Mouse (Mus musculus) MEL (cell line): ENCODE measurements around the gene H2-DMa. TPM values are rescaled to one million over a fixed set of nuclear protein-coding genes. Genes with fewer than 3 reads are reported as not detected.

Experiments used
- DNase-seq: peaks from one replicate; pipeline ENCODE4 v3.0.0; 2011; ENCODE audit warnings: low read depth, low spot score
- H3K27ac ChIP-seq: 2 replicates; pipeline ENCODE4 v1.5.1; 2012; ENCODE audit warnings: low read depth, mild to moderate bottlenecking, control low read depth, low read length, moderate library complexity; ENCODE audit not compliant: control insufficient read depth
- H3K27me3 ChIP-seq, 2 experiments: fragments of 150-350 bp in 1 of 2; sonication (generic) in 1 of 2; 2 replicates each; pipeline ENCODE4 v1.6.1; 2012; ENCODE audit warnings: low read length in 2 of 2, mild to moderate bottlenecking in 2 of 2, improper control_type of control experiment in 1 of 2, moderate library complexity in 1 of 2; ENCODE audit not compliant: insufficient read depth in 2 of 2, control insufficient read depth in 1 of 2
- H3K36me3 ChIP-seq, 2 experiments: 2 replicates each; pipeline ENCODE4 v1.6.1; 2012 to 2014; ENCODE audit warnings: low read length in 2 of 2, improper control_type of control experiment in 1 of 2, inconsistent platforms in 1 of 2, mild to moderate bottlenecking in 1 of 2; ENCODE audit not compliant: insufficient read depth in 2 of 2, control insufficient read depth in 1 of 2
- H3K4me1 ChIP-seq, 2 experiments: fragments of 150-350 bp in 1 of 2; sonication (generic) in 1 of 2; 2 replicates each; pipeline ENCODE4 v1.6.1; 2012; ENCODE audit warnings: low read length in 2 of 2, improper control_type of control experiment in 1 of 2, mild to moderate bottlenecking in 1 of 2; ENCODE audit not compliant: insufficient read depth in 2 of 2, control insufficient read depth in 1 of 2
- H3K4me3 ChIP-seq, 2 experiments: fragments of 150-350 bp in 1 of 2; sonication (generic) in 1 of 2; 2 replicates each; pipeline ENCODE4 v1.5.1; 2012; ENCODE audit warnings: low read depth in 2 of 2, low read length in 2 of 2, mild to moderate bottlenecking in 2 of 2, moderate library complexity in 2 of 2, control low read depth in 1 of 2, improper control_type of control experiment in 1 of 2; ENCODE audit not compliant: control insufficient read depth in 1 of 2, insufficient read depth in 1 of 2
- H3K79me2 ChIP-seq: 2 replicates; pipeline ENCODE4 v1.6.1; 2012; ENCODE audit warnings: mild to moderate bottlenecking, low read length, moderate library complexity; ENCODE audit not compliant: control insufficient read depth, poor library complexity, insufficient read depth
- H3K9ac ChIP-seq: 2 replicates; pipeline ENCODE4 v1.6.1; 2012; ENCODE audit warnings: low read depth, mild to moderate bottlenecking, control low read depth, low read length, moderate library complexity; ENCODE audit not compliant: control insufficient read depth, poor library complexity, severe bottlenecking
- H3K9me3 ChIP-seq: fragments of 150-350 bp; sonication (generic); replicated peaks from 2 replicates; pipeline ENCODE4 v1.6.1; 2012; ENCODE audit warnings: mild to moderate bottlenecking, low read length, improper control_type of control experiment, moderate library complexity; ENCODE audit not compliant: insufficient read depth
- BHLHE40 ChIP-seq: IDR thresholded peaks from 2 replicates; pipeline ENCODE4 v1.6.1; 2012; ENCODE audit warnings: low read depth, mild to moderate bottlenecking, inconsistent platforms, low read length, improper control_type of control experiment, borderline replicate concordance
- CHD1 ChIP-seq: IDR thresholded peaks from 2 replicates; pipeline ENCODE4 v1.6.1; 2012; ENCODE audit warnings: low read depth, mild to moderate bottlenecking, inconsistent platforms, low read length, improper control_type of control experiment
- CHD2 ChIP-seq: IDR thresholded peaks from 2 replicates; pipeline ENCODE4 v1.6.1; 2011; ENCODE audit warnings: low read length, improper control_type of control experiment
- CTCF ChIP-seq, 3 experiments: IDR thresholded peaks in 2 of 3; conservative IDR thresholded peaks in 1 of 3; 2 replicates each; pipeline ENCODE4 v1.5.1; 2011 to 2012; ENCODE audit warnings: low read length in 3 of 3, low read depth in 2 of 3, mild to moderate bottlenecking in 2 of 3, improper control_type of control experiment in 1 of 3, inconsistent platforms in 1 of 3, mixed read lengths in 1 of 3, moderate library complexity in 1 of 3; ENCODE audit not compliant: control insufficient read depth in 1 of 3, insufficient read depth in 1 of 3, poor library complexity in 1 of 3, severe bottlenecking in 1 of 3
- E2F4 ChIP-seq: IDR thresholded peaks from 2 replicates; pipeline ENCODE4 v1.6.1; 2011; ENCODE audit warnings: low read depth, low read length, improper control_type of control experiment, borderline replicate concordance
- ELF1 ChIP-seq: IDR thresholded peaks from 2 replicates; pipeline ENCODE4 v1.6.1; 2014; ENCODE audit warnings: low read depth, mild to moderate bottlenecking, inconsistent platforms, low read length, improper control_type of control experiment, moderate library complexity
- EP300 ChIP-seq, 2 experiments: IDR thresholded peaks; 2 replicates each; pipeline ENCODE4 v1.6.1; 2011; ENCODE audit warnings: improper control_type of control experiment in 2 of 2, low read length in 2 of 2, low read depth in 1 of 2, mild to moderate bottlenecking in 1 of 2
- ETS1 ChIP-seq: IDR thresholded peaks from 2 replicates; pipeline ENCODE4 v1.6.1; 2012; ENCODE audit warnings: low read depth, mild to moderate bottlenecking, inconsistent platforms, low read length, improper control_type of control experiment, moderate library complexity
- GABPA ChIP-seq: IDR thresholded peaks from 2 replicates; pipeline ENCODE4 v1.6.1; 2012; ENCODE audit warnings: low read depth, mild to moderate bottlenecking, inconsistent platforms, low read length, improper control_type of control experiment, moderate library complexity
- GATA1 ChIP-seq: IDR thresholded peaks from 2 replicates; pipeline ENCODE4 v1.6.1; 2011; ENCODE audit warnings: low read depth, low read length, improper control_type of control experiment
- HCFC1 ChIP-seq: IDR thresholded peaks from 2 replicates; pipeline ENCODE4 v1.6.1; 2012; ENCODE audit warnings: low read depth, mild to moderate bottlenecking, inconsistent platforms, low read length, improper control_type of control experiment, moderate library complexity
- JUND ChIP-seq: IDR thresholded peaks from 2 replicates; pipeline ENCODE4 v1.6.1; 2011; ENCODE audit warnings: low read depth, mild to moderate bottlenecking, improper control_type of control experiment, low read length
- KAT2A ChIP-seq: conservative IDR thresholded peaks from 2 replicates; pipeline ENCODE4 v1.6.1; 2012; ENCODE audit warnings: low read depth, low read length, improper control_type of control experiment, inconsistent platforms
- MAFK ChIP-seq: IDR thresholded peaks from 2 replicates; pipeline ENCODE4 v1.6.1; 2011; ENCODE audit warnings: low read depth, mild to moderate bottlenecking, low read length, improper control_type of control experiment, borderline replicate concordance
- MAX ChIP-seq: IDR thresholded peaks from 2 replicates; pipeline ENCODE4 v1.6.1; 2011; ENCODE audit warnings: low read length, improper control_type of control experiment
- MAZ ChIP-seq: IDR thresholded peaks from 2 replicates; pipeline ENCODE4 v1.6.1; 2012; ENCODE audit warnings: low read depth, mild to moderate bottlenecking, inconsistent platforms, low read length, improper control_type of control experiment
- MEF2A ChIP-seq: IDR thresholded peaks from 2 replicates; pipeline ENCODE4 v1.6.1; 2014; ENCODE audit warnings: low read depth, mild to moderate bottlenecking, inconsistent platforms, low read length, improper control_type of control experiment; ENCODE audit not compliant: poor library complexity, insufficient replicate concordance, severe bottlenecking; ENCODE audit errors: extremely low read depth
- MXI1 ChIP-seq: IDR thresholded peaks from 2 replicates; pipeline ENCODE4 v1.6.1; 2011; ENCODE audit warnings: mild to moderate bottlenecking, low read depth, low read length, improper control_type of control experiment
- MYB ChIP-seq: IDR thresholded peaks from 2 replicates; pipeline ENCODE4 v1.6.1; 2011; ENCODE audit warnings: mild to moderate bottlenecking, low read depth, low read length, improper control_type of control experiment
- MYC ChIP-seq: IDR thresholded peaks from 2 replicates; pipeline ENCODE4 v1.6.1; 2011; ENCODE audit warnings: low read depth, mild to moderate bottlenecking, low read length, improper control_type of control experiment, moderate library complexity
- NELFE ChIP-seq: IDR thresholded peaks from 2 replicates; pipeline ENCODE4 v1.6.1; 2011; ENCODE audit warnings: low read depth, low read length, improper control_type of control experiment
- NRF1 ChIP-seq: IDR thresholded peaks from 2 replicates; pipeline ENCODE4 v1.6.1; 2014; ENCODE audit warnings: low read depth, mild to moderate bottlenecking, inconsistent platforms, low read length, improper control_type of control experiment, moderate library complexity; ENCODE audit not compliant: poor library complexity, insufficient read depth, severe bottlenecking
- POLR2A ChIP-seq, 2 experiments: IDR thresholded peaks; 2 replicates each; pipeline ENCODE4 v1.6.1; 2011 to 2012; ENCODE audit warnings: low read length in 2 of 2, mild to moderate bottlenecking in 2 of 2, control low read depth in 1 of 2, improper control_type of control experiment in 1 of 2, low read depth in 1 of 2, moderate library complexity in 1 of 2; ENCODE audit not compliant: control insufficient read depth in 1 of 2, insufficient read depth in 1 of 2, poor library complexity in 1 of 2
- POLR2AphosphoS2 ChIP-seq: IDR thresholded peaks from 2 replicates; pipeline ENCODE4 v1.6.1; 2011; ENCODE audit warnings: low read length, improper control_type of control experiment
- POLR2AphosphoS5 ChIP-seq: IDR thresholded peaks from 2 replicates; pipeline ENCODE4 v1.6.1; 2012; ENCODE audit warnings: low read depth, borderline replicate concordance, mild to moderate bottlenecking, inconsistent platforms, low read length, moderate library complexity, mixed read lengths
- RAD21 ChIP-seq: IDR thresholded peaks from 2 replicates; pipeline ENCODE4 v1.6.1; 2011; ENCODE audit warnings: mild to moderate bottlenecking, low read depth, low read length, improper control_type of control experiment
- RCOR1 ChIP-seq: IDR thresholded peaks from 2 replicates; pipeline ENCODE4 v1.6.1; 2012; ENCODE audit warnings: low read depth, mild to moderate bottlenecking, inconsistent platforms, low read length, improper control_type of control experiment
- SIN3A ChIP-seq: IDR thresholded peaks from 2 replicates; pipeline ENCODE4 v1.6.1; 2012; ENCODE audit warnings: low read length, improper control_type of control experiment, inconsistent platforms
- SMC3 ChIP-seq: IDR thresholded peaks from 2 replicates; pipeline ENCODE4 v1.6.1; 2011; ENCODE audit warnings: low read depth, low read length, improper control_type of control experiment
- TBP ChIP-seq: IDR thresholded peaks from 2 replicates; pipeline ENCODE4 v1.8.0; 2011; ENCODE audit warnings: low read depth, low read length, improper control_type of control experiment
- TCF12 ChIP-seq: IDR thresholded peaks from 2 replicates; pipeline ENCODE4 v1.6.1; 2014; ENCODE audit warnings: low read depth, mild to moderate bottlenecking, inconsistent platforms, low read length, improper control_type of control experiment, moderate library complexity
- UBTF ChIP-seq: IDR thresholded peaks from 2 replicates; pipeline ENCODE4 v1.6.1; 2012; ENCODE audit warnings: low read depth, mild to moderate bottlenecking, inconsistent platforms, low read length, improper control_type of control experiment, moderate library complexity, borderline replicate concordance; ENCODE audit not compliant: insufficient read depth
- USF2 ChIP-seq, 2 experiments: IDR thresholded peaks; 2 replicates each; pipeline ENCODE4 v1.6.1; 2011 to 2012; ENCODE audit warnings: improper control_type of control experiment in 2 of 2, low read length in 2 of 2, borderline replicate concordance in 1 of 2, inconsistent platforms in 1 of 2, low read depth in 1 of 2, mild to moderate bottlenecking in 1 of 2; ENCODE audit not compliant: insufficient read depth in 1 of 2
- ZC3H11A ChIP-seq: IDR thresholded peaks from 2 replicates; pipeline ENCODE4 v1.6.1; 2012; ENCODE audit warnings: low read depth, mild to moderate bottlenecking, inconsistent platforms, low read length, improper control_type of control experiment
- ZKSCAN1 ChIP-seq: IDR thresholded peaks from 2 replicates; pipeline ENCODE4 v1.6.1; 2012; ENCODE audit warnings: low read depth, mild to moderate bottlenecking, inconsistent platforms, low read length, improper control_type of control experiment, moderate library complexity
- ZMIZ1 ChIP-seq: IDR thresholded peaks from 2 replicates; pipeline ENCODE4 v1.6.1; 2012; ENCODE audit warnings: low read depth, mild to moderate bottlenecking, inconsistent platforms, low read length, improper control_type of control experiment, moderate library complexity
- ZNF384 ChIP-seq: IDR thresholded peaks from 2 replicates; pipeline ENCODE4 v1.6.1; 2012; ENCODE audit warnings: low read depth, mild to moderate bottlenecking, inconsistent platforms, low read length, improper control_type of control experiment
- polyA plus RNA-seq, 2 experiments: library from polyadenylated mRNA; stranded (reverse) in 1 of 2; unstranded in 1 of 2; fragments of >175 nt in 1 of 2; fragments of >200 nt in 1 of 2; gene quantifications; 2 replicates each; pipeline versions ENCODE4 v1.2.1 to v1.2.4; 2012; ENCODE audit warnings: low replicate concordance in 2 of 2, low read depth in 1 of 2; ENCODE audit not compliant: insufficient read length in 2 of 2, insufficient read depth in 1 of 2, missing spikeins in 1 of 2
- total RNA-seq: library from RNA; depleted of rRNA; stranded (reverse); fragments of 300-350 nt; gene quantifications from 2 replicates; pipeline ENCODE4 v1.2.3, GENCODE M21; 2012

Gene H2-DMa
- total and polyA plus RNA-seq, 3 experiments = 38.3 to 38.7 TPM; not detected in 1

- H3K79me2 ChIP-seq = peaks cover 76% of the 10 kb centered on the region
- peak overlapping the region; percentile 98 for H3K9ac ChIP-seq
- peaks cover 0 to 11% of the 10 kb centered on the region in 2 experiments; a peak in 2 of 4 replicates for H3K4me1 ChIP-seq
- no peaks in the 10 kb centered on the region for H3K27me3 ChIP-seq
- H3K36me3 ChIP-seq = peaks cover 14 to 15% of the 10 kb centered on the region in 2 experiments
- no peaks in the 10 kb centered on the region for H3K9me3 ChIP-seq
- DNase-seq = peak; percentile 85
- peak overlapping the region; percentile 99 for H3K27ac ChIP-seq
- H3K4me3 ChIP-seq = peak overlapping the region; percentile 81 to 98
- no peak for TF ChIP-seq JUND
- TF ChIP-seq BHLHE40 = no peak
- TF ChIP-seq RAD21 = no peak
- peak; percentile 57 for TF ChIP-seq MXI1
- TF ChIP-seq ZNF384 = no peak
- TF ChIP-seq USF2 (IDR thresholded peaks at IDR 0.05; ENCODE audit: borderline replicate concordance in 1 of 2, insufficient read depth in 1 of 2, low read depth in 1 of 2, low read length in 2 of 2) = no peak
- TF ChIP-seq MAFK = no peak; the same call in 1 of the 2 replicates
- peak; percentile 32; the same call in 1 of the 2 replicates for TF ChIP-seq ZMIZ1
- 0 out of 2 replicates have a peak, but pooled peaks have one; percentile 66 for TF ChIP-seq UBTF
- peak; percentile 44; the same call in 1 of the 2 replicates for TF ChIP-seq HCFC1
- peak; percentile 56; the same call in 1 of the 2 replicates for TF ChIP-seq TCF12
- TF ChIP-seq MYB = no peak
- peak; percentile 23; the same call in 1 of the 2 replicates for TF ChIP-seq NELFE
- no peak for TF ChIP-seq TBP
- TF ChIP-seq CTCF (IDR thresholded peaks at IDR 0.05 in 2 of 3, conservative IDR thresholded peaks at IDR 0.05 in 1 of 3; ENCODE audit: control insufficient read depth in 1 of 3, insufficient read depth in 1 of 3, low read depth in 2 of 3, low read length in 3 of 3, poor library complexity in 1 of 3, severe bottlenecking in 1 of 3) = peak in 1 of 3 experiments; percentile 24; a peak in 1 of 6 replicates
- TF ChIP-seq ZKSCAN1 = no peak
- peak in 1 of 2 experiments; percentile 38; a peak in 1 of 4 replicates for TF ChIP-seq EP300 (IDR thresholded peaks at IDR 0.05; ENCODE audit: low read depth in 1 of 2, low read length in 2 of 2)
- no peak for TF ChIP-seq MEF2A
- TF ChIP-seq MAX = no peak; the same call in 1 of the 2 replicates
- no peak for TF ChIP-seq E2F4
- TF ChIP-seq RCOR1 = 0 out of 2 replicates have a peak, but pooled peaks have one; percentile 9
- TF ChIP-seq GATA1 = no peak
- no peak; the same call in 1 of the 2 replicates for TF ChIP-seq CHD2
- TF ChIP-seq ETS1 = peak; percentile 64
- TF ChIP-seq POLR2AphosphoS5 = no peak
- TF ChIP-seq SIN3A = peak; percentile 43
- TF ChIP-seq SMC3 = peak; percentile 6; the same call in 1 of the 2 replicates
- TF ChIP-seq GABPA = peak; percentile 90
- no peak for TF ChIP-seq ZC3H11A
- no peak for TF ChIP-seq MYC
- TF ChIP-seq POLR2AphosphoS2 = peak; percentile 54; the same call in 1 of the 2 replicates
- TF ChIP-seq CHD1 = no peak
- TF ChIP-seq ELF1 = no peak
- TF ChIP-seq KAT2A = no peak
- 0 out of 2 replicates have a peak, but pooled peaks have one; percentile 18 for TF ChIP-seq MAZ
- TF ChIP-seq POLR2A (IDR thresholded peaks at IDR 0.05; ENCODE audit: control insufficient read depth in 1 of 2, insufficient read depth in 1 of 2, low read depth in 1 of 2, low read length in 2 of 2, poor library complexity in 1 of 2) = peak in 1 of 2 experiments; percentile 36; a peak in 1 of 4 replicates
- TF ChIP-seq NRF1 = 0 out of 2 replicates have a peak, but pooled peaks have one; percentile 18
Measured at GRCm38 (mm10) chr17:34120814-34121171, 1.5 kb downstream of the H2-DMa start.
